Mouse (Mus musculus) liver, embryonic 14.5 days (tissue): ENCODE results near the gene Ctdnep1.

Source experiments
- CTCF ChIP-seq: IDR thresholded peaks from 2 replicates; pipeline ENCODE4 v1.5.1; 2016; ENCODE audit warnings: antibody characterized with exemption, low read depth, control low read depth
- EP300 ChIP-seq: IDR thresholded peaks from 2 replicates; pipeline ENCODE4 v1.6.1; 2016; ENCODE audit warnings: antibody characterized with exemption, low read depth

DNA sequence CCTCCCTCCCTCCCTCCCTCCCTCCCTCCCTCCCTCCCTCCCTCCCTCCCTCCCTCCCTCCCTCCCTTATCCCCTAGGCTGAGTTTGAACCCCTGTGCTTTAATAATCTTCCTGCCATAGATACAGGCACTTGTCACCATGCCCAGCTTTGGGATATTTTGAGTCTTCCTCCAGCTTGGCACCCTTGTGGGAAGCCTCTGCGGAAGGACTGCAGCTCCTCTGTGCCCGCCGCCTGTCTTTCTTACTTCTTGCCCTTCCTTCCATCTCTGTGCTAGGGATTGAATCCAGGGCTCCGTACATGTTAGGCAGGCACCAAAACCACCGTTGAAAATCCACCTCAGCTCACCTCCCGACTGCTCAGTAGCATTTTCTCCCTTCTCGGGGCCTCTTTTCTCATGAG is 59.2 kb downstream of the Ctdnep1 start:
- TF ChIP-seq CTCF (no peak), EP300 (no peak)
